Mouse (Mus musculus): ENCODE measurements around the gene Pdia5.

DNA sequence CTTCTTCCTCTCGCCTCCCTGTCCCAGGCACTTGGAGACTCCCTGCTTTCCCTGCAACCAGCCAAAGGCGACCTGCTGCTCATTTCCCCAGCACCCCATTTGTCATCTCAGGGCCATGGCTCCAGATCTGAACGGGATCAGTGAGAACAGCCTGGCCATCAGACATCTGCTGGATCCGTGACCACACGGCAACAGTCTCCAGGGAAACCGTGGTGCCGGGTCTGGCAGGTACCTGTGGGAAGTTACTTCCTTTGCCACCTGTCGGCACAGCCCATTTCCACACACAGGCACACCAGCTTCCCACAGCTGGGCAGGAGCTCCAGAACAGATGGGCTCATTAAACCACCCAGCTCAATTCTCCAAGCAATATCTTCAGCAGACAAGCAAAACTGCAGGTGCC lies 33.2 kb downstream of the Pdia5 start:
- no peak for TF ChIP-seq POLR2A (IDR thresholded peaks at IDR 0.05; ENCODE audit: extremely low read depth, insufficient read depth, low read length)
- TF ChIP-seq CTCF (IDR thresholded peaks at IDR 0.05; ENCODE audit: extremely low read depth, insufficient read depth, low read length): no peak
